Mouse (Mus musculus): ENCODE data around the gene Olfr1477.
"Not testable (repeated sequence)": the region's sequence is repeated elsewhere in the genome, so short reads cannot be mapped to it uniquely, and the experiment has no call there.

The Olfr1477 gene

DNA sequence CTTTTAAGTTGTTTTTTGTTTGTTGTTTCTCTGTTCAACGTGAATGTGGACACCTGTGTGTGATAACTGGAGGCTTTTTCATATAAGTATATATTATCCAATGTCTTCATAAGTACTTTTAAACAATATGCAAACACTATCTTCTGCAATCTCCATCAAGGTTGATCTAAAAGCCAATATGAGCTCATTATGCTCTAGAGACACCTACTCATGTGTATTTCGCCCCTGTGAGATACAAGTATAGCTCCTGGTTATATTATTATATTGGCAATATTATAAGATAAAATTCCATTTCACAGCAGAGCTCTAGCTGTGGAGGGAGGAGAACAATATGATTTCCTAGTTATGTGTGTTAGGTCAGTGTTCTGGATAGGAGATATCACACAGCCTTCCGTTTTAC lies at the start of gene Olfr1477:
Gene Olfr1477, plus strand, starts transcription at position 301 of the 400 bp plus-strand sequence.
- DNase-seq (ENCODE audit: low spot score in 2 of 2) = no peak

DNA sequence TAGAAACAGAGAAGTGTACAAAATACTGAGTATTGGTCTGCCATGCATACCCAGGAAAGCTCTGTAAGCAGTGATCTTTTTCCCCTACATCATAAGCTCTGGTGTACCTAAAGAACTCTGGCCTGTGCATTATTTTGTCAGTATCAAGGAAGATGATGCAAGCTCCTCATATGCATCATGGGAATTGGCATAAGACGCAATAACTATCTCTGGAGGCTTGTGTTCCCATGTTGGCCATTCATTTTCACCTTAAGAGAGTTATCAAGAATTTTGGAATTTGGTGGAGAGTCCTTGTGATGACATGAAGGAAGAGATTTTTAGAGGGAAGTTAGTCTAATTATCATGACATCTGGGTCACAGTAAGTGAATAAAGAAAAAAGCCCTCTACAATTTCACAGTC lies 44.4 kb upstream of the Olfr1477 start, which contains the start of gene Olfr1472:
Gene Olfr1472, minus strand, starts transcription at position 101 of the 400 bp plus-strand sequence.
- DNase-seq (ENCODE audit: low spot score in 2 of 2) = no peak

DNA sequence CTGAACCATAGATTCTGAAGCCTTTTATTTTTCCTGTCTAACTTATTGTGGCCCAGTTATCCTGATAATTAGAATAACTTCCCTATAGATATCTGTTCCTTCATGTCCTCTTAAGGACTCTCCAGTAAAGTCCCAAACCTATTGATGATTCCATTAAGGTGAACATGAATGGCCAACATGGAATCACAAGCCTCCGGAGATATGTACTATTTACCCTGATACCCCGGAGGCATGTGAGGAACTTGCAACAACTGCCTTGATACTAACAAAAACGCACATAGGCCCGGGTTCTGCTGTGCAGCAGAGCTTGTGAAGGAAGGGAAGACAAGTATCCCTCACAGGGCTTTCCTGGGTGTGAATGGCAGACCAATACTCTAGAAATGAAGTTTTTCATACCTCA lies 31.1 kb upstream of the Olfr1477 start, which contains the start of gene Olfr1474:
Gene Olfr1474, plus strand, starts transcription at position 301 of the 400 bp plus-strand sequence.
- not testable (repeated sequence) for DNase-seq (ENCODE audit: low spot score in 2 of 2)

- no peak for DNase-seq (ENCODE audit: low spot score in 2 of 2)
These were observed 20.2 kb upstream of the Olfr1477 start, which contains the start of gene Olfr1475 for GRCm38 (mm10) chr19:13480096-13480495. Olfr1475 (minus strand) TSS chr19:13480196.

DNA sequence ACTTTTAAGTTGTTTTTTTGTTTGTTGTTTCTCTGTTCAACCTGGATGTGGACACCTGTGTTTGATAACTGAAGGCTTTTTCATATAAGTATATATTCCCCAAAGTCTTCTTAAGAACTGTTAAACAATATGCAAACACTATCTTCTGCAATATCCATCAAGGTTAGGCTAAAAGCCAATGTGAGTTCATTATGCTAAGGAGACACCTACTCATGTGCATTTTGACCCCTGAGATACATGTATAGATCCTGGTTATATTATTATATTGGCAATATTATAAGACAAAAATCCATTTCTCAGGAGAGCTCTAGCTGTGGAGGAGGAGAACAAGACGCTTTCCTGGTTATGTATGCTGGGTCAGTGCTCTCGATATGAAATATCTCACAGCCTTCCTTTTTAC lies 27.3 kb downstream of the Olfr1477 start, which contains the start of gene Olfr1480:
Gene Olfr1480, plus strand, starts transcription at position 301 of the 400 bp plus-strand sequence.
- DNase-seq (ENCODE audit: low spot score in 2 of 2) = no peak

Data from frontal cortex, postnatal 25 days (tissue).